Mouse (Mus musculus) embryonic fibroblast, embryonic 13.5 days (primary cell): ENCODE measurements at regions not wholly inside any gene's neighbourhood (a gene's known extent, or its start where the extent isn't known, plus 50 kb on each side); places are given as distances from the start of the nearest gene placed in this dataset.

ENCODE experiments used
- CTCF ChIP-seq: IDR thresholded peaks from 2 replicates; pipeline ENCODE4 v1.5.1; 2011; ENCODE audit warnings: mild to moderate bottlenecking, control low read depth, low read length, moderate library complexity, borderline replicate concordance; ENCODE audit not compliant: insufficient read depth
- POLR2A ChIP-seq: IDR thresholded peaks from 2 replicates; pipeline ENCODE4 v1.6.1; 2011; ENCODE audit warnings: low read depth, mild to moderate bottlenecking, control low read depth, low read length, moderate library complexity

GRCm38 (mm10) chr3:109273074-109273801 is 67.2 kb upstream of the Vav3 start:
- TF ChIP-seq POLR2A (no peak), CTCF (no peak)
